Mouse (Mus musculus) gastrocnemius, postnatal 14 days (tissue): ENCODE results near the gene Sowahb. TPM values are rescaled to one million over a fixed set of nuclear protein-coding genes. Genes with fewer than 3 reads are reported as not detected.
"Not testable (repeated sequence)": the region's sequence is repeated elsewhere in the genome, so short reads cannot be mapped to it uniquely, and the experiment has no call there.

Source experiments
- DNase-seq: peaks from one replicate; pipeline ENCODE4 v3.0.0; 2021; ENCODE audit warnings: mixed read lengths
- intact Hi-C: fragments of 180-260 bp; cut with DNase I; formaldehyde crosslinking; loops from one replicate; pipeline ENCODE4 v1.15.1; 2025; ENCODE audit warnings: low total_unique reads
- total RNA-seq, 2 experiments: library from RNA; stranded (reverse); gene quantifications; 2 replicates each; pipeline ENCODE4 v1.2.3; 2021

Sowahb gene
- total RNA-seq, 2 experiments from 2014 or later: not detected

- no peak for DNase-seq
- intact Hi-C loops: no loop called here
Measured at GRCm38 (mm10) chr5:93045371-93045714, 521 bp upstream of the Sowahb start.

- DNase-seq: no peak
- intact Hi-C loops: no loop called here
Measured at GRCm38 (mm10) chr5:93043688-93044583, 886 bp downstream of the Sowahb start.

GRCm38 (mm10) chr5:93042831-93043687 lies 1.8 kb downstream of the Sowahb start:
- no peak for DNase-seq
- intact Hi-C loops: no loop called here

GRCm38 (mm10) chr5:93042031-93042430 lies 2.8 kb downstream of the Sowahb start:
- intact Hi-C loops: no loop called here
- DNase-seq: no peak

- DNase-seq: no peak
- intact Hi-C loops: no loop called here
Measured at GRCm38 (mm10) chr5:93041276-93041675, 3.5 kb downstream of the Sowahb start.

GRCm38 (mm10) chr5:93040095-93040494 lies 4.7 kb downstream of the Sowahb start:
- DNase-seq: no peak
- intact Hi-C loops: no loop called here

- intact Hi-C loops: no loop called here
- no peak for DNase-seq
Measured at GRCm38 (mm10) chr5:93036254-93036653, 8.6 kb downstream of the Sowahb start.

- DNase-seq: no peak
- intact Hi-C loops: no loop called here
Measured at GRCm38 (mm10) chr5:93035285-93035684, 9.5 kb downstream of the Sowahb start.

- intact Hi-C loops: no loop called here
- DNase-seq: no peak
Measured at GRCm38 (mm10) chr5:93033087-93033870, 11.5 kb downstream of the Sowahb start.

GRCm38 (mm10) chr5:93032621-93033020 lies 12.2 kb downstream of the Sowahb start:
- intact Hi-C loops: no loop called here
- DNase-seq: no peak

GRCm38 (mm10) chr5:93030869-93031268 lies 14.0 kb downstream of the Sowahb start:
- intact Hi-C loops: no loop called here
- DNase-seq: no peak

GRCm38 (mm10) chr5:93030411-93030810 lies 14.4 kb downstream of the Sowahb start:
- no peak for DNase-seq
- intact Hi-C loops: no loop called here

GRCm38 (mm10) chr5:93027120-93027675 lies 17.6 kb downstream of the Sowahb start:
- peak; percentile 35 for DNase-seq
- intact Hi-C loops: no loop called here

GRCm38 (mm10) chr5:93026437-93027119 lies 18.2 kb downstream of the Sowahb start:
- intact Hi-C loops: no loop called here
- no peak for DNase-seq

GRCm38 (mm10) chr5:93024754-93025280 lies 20.0 kb downstream of the Sowahb start:
- intact Hi-C loops: no loop called here
- DNase-seq: peak; percentile 41

- intact Hi-C loops: no loop called here
Measured at GRCm38 (mm10) chr5:93022126-93022797, 22.6 kb downstream of the Sowahb start.

GRCm38 (mm10) chr5:93020024-93020666 lies 24.7 kb downstream of the Sowahb start:
- intact Hi-C loops: no loop called here
- no peak for DNase-seq

More at GRCm38 (mm10) chr5:93022126-93022797, 22.6 kb downstream of the Sowahb start:
- DNase-seq: peak; percentile 39

GRCm38 (mm10) chr5:93019207-93019606 lies 25.6 kb downstream of the Sowahb start:
- intact Hi-C loops: loop anchor here (10.0 kb wide), 1 partner anchor 146 kb away; no protein-coding TSS in a partner anchor
- not testable (repeated sequence) for DNase-seq
